Mouse (Mus musculus) liver, adult 2 months (tissue): ENCODE results near the gene Ppp1cc.

Source experiments
- CTCF ChIP-seq: fragments of 200-500 bp; IDR thresholded peaks from 2 replicates; pipeline ENCODE4 v1.5.1; 2011; ENCODE audit warnings: low read depth, low read length, control low read depth
- POLR2A ChIP-seq: fragments of 200-500 bp; IDR thresholded peaks from 2 replicates; pipeline ENCODE4 v1.6.1; 2011; ENCODE audit warnings: low read length, control low read depth; ENCODE audit not compliant: insufficient read depth; ENCODE audit errors: extremely low read depth

GRCm38 (mm10) chr5:122218109-122218905 is 60.2 kb downstream of the Ppp1cc start:
- TF ChIP-seq CTCF: no peak
- no peak for TF ChIP-seq POLR2A
